Mouse (Mus musculus) megakaryocyte, adult 5-6 weeks (primary cell): ENCODE measurements around the gene Ngdn. TPM values are rescaled to one million over a fixed set of nuclear protein-coding genes. Genes with fewer than 3 reads are reported as not detected.
"Not testable (repeated sequence)": the region's sequence is repeated elsewhere in the genome, so short reads cannot be mapped to it uniquely, and the experiment has no call there.

Experiments used
- ATAC-seq: 2 replicates; pipeline ENCODE4 v1.8.0; 2016; ENCODE audit warnings: mild to moderate bottlenecking, inconsistent platforms; ENCODE audit not compliant: poor library complexity, severe bottlenecking
- total RNA-seq, 2 experiments: library from RNA; stranded (forward) in 1 of 2; stranded (reverse) in 1 of 2; fragments of 153-499, 151-499 nt in 1 of 2; fragments of 221-1000, 200-1000 nt in 1 of 2; gene quantifications; 2 replicates each; pipeline versions ENCODE4 v1.2.3 to v1.2.4; 2015 to 2017

Ngdn gene
- total RNA-seq, 2 experiments from 2014 or later: 52.7 to 56.9 TPM

DNA sequence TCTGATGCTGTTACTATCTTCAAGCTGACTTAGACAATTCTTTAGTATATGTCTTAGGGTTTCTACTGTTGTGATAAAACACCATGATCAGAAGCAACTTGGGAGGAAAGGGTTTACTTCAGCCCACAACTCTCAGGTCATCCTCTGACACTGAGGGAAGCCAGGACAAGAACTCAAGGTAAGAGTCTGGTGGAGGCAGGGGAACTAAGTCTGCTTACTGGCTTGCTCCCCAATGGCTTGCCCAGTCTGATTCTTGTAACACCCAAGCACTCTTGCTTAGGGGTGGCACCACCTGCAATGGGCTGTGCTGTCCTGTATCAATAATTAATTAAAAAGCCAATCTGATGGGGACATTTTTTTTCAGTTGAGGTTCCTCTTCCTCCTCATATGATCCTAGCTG is 16.6 kb upstream of the Ngdn start:
- no peak for ATAC-seq

DNA sequence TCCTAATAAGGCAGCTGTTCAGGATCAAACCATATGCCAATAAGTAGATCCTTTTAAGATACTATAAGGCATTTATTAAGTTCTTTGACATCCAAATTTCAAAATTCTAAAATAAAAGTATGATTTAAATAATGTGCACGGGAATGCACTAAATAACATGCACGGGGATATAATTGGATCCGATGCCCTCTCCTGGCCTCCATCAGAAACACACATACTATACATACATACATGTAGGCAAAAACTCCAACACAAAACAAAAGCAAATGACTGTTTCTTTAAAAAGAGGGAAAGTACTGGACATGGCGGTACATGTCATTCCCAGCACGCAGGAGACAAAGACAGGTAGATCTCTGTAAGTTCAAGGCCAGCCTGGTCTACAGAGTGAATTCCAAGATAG is 15.4 kb upstream of the Ngdn start:
- ATAC-seq: not testable (repeated sequence)

DNA sequence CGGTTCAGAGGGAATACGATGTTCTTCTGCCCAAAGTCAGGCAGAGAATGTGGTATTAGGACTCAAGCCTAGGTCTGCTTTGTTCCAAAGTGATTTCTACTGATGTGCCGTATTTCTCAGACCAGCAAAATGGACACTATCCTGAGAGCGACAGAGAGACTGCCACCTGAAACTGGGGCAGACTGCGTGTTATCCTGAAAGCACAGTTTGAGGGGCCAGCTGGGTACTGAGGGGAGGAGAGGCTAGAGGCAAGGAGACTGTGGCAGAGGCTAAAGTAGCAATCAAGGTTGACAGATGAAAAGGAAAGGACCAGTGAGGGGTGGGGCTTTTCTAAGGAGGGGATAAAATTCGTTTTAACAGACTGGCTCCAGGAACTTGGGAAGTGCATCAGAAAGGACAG is 14.4 kb upstream of the Ngdn start:
- no peak for ATAC-seq

DNA sequence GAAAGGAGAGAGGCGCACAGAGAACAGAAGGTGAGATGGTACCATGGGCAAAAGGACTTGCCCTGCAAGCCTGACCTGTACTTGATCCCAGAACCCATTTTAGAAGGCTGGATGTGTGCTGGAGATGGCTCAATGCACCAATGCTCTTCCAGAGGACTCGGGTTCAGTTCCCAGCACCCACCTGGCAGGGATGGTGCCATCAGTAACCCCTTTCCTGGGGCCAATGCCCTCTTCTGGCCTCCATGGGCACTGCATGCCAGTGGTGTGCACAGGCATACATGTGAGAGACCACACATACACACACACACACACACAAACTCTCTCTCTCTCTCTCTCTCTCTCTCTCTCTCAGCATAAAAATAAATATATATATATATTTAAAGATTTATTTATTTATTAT is 13.8 kb upstream of the Ngdn start:
- ATAC-seq: no peak

DNA sequence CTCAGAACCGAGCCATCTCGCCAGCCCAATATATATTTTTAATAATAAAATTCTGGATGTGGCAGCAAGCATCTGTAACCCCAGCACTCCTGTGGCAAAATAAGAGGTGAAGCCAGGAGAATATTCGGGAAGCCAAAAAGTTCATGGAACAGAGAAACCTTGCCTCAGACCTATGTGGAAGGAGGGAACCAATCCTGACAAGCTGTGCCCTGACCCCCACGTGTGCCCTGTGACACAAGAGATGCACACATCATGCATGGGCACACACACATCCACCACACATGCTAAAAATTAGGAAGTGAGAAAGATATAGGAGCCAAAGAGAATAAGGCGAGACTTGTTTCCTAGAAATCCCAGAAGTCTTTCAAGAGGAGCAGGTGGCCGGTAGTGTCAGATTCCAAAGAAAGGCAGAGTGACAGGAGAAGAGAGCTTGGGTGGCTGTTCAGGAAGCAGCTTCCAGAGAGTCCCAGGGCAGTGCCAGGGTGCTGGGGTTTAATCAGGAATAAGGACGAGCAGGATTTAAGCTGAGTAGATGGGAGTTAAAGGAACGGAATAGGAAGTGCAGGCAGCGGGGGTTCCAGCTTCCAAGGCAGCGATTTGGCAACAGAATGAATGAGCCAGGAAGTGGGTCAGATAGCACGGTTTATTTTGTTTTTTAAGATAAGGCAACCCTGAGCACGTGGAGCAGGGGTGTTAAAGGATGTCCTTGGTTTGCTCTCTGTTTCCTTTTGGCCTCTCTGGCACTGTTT is 13.1 kb upstream of the Ngdn start:
- no peak for ATAC-seq

DNA sequence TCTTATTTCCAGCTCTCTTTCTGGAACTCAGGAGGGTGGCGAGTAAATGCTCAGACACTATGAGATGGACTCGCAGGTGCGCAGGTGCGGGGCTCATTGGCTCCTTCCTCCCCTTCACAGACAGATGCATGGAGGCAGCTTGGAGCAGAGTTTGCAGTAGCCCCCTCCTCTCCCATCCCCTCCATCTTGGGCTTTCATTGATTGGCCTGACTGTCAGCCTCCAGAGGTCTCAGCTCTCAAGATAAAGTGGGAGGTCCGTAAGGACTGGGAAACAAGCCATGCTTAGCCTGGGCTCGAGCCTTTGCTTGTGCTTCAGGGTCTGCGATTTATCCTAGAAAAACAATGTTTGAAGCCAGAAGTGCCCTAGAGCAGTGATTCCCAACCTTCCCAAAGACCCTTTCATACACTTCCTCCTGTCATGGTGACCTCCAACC is 12.6 kb upstream of the Ngdn start:
- no peak for ATAC-seq

DNA sequence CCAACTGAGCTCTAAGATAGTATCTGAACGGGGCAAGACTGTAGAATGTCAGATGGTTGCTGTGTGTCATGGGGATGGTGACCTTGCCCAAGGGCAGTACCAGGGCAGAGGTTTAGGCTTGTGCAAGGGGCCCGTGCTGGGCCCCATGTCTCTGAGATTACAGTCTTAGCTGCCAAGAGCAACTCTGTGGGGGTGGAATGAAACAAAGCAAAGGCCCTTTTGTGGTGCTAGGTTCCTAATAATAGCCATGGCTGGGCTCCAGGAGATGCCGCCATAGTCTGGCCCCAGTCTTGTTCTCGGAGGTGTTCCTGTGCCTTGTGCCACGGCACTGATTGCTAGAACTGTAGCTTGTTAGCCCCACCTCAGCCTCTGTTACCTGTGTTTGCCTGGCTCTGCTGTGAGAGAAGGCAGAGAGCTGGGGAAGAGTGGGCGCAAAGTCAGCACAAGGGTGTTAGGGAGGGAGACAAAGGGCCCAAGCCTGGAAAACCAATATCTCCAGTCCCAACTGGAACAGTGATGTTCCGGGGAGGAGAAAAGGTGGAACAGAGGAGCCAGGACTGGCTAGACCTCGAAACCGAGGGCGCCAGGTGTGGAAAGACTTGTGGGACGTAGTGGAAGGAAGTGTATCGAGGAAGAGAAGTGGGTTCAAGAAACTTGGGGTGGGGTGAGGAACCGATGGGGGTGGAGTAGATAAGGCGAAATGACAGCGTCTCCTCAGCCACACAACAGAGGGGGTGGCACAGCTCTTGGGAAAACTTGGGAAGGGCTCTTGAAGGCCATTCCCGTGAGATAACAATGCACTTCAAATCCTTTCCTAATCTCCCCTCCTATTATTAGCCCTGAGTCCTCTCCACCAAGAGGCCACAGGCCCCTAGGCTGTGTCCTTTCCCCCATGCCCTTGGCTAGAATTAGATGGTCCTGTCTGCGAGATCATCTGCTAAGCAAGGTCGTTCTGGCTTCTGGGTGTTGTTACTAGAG is 11.1 kb upstream of the Ngdn start:
- peak; percentile 61 for ATAC-seq

DNA sequence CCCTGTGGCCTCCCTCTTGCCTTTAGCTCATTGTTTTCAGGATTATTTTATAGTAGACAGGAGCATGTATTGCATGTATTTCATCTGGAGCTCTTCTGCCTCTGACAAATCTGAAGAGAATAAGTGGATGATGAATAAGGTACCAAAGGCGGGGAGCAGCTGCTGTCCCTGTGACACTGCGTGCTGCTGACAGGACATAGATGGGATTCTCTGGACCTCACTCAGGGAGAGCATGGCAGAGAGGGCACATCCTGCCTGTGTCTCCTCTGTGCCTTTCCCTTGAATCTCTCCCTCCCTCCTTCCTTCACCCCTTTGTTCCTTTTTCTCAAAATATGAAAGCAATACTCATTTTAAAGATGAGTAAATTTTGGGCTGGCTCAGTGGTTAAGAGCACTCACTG is 9.7 kb upstream of the Ngdn start:
- no peak for ATAC-seq

DNA sequence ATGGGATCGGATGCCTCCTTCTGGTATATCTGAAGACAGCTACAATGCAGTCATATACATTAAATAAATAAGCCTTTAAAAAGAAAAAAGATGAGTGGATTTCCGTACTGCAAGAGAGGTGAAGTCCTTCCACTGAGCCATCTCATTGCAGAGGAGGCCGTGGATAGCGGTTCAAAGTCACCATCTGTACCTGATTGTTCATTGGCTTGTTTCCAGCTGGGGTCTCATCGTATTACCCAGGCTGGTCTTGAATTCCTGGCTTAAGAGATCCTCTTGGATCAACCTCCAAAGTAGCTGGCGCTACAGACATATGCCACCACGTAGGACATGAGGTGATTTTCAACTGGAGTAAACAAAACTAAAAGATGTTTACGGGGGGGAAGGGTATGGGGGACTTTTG is 9.3 kb upstream of the Ngdn start:
- ATAC-seq: no peak

DNA sequence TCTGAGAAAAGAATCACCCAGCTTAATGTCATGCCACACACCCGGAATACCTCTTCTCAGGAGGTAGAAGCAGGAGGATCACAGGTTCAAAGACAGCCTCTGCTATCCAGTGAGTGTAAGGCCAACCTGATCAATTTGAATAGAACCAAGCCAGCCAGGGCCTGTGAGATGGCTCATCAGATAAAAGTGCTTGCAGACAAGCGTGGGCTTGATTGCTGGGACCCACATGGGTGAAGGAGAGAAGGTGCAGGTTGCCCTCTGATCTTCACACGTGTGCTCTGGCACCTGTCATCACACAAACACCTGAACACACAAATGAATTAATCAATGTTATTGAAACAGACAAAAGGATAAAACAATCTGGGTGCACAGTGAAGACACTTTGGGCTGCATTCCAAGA is 8.7 kb upstream of the Ngdn start:
- no peak for ATAC-seq

DNA sequence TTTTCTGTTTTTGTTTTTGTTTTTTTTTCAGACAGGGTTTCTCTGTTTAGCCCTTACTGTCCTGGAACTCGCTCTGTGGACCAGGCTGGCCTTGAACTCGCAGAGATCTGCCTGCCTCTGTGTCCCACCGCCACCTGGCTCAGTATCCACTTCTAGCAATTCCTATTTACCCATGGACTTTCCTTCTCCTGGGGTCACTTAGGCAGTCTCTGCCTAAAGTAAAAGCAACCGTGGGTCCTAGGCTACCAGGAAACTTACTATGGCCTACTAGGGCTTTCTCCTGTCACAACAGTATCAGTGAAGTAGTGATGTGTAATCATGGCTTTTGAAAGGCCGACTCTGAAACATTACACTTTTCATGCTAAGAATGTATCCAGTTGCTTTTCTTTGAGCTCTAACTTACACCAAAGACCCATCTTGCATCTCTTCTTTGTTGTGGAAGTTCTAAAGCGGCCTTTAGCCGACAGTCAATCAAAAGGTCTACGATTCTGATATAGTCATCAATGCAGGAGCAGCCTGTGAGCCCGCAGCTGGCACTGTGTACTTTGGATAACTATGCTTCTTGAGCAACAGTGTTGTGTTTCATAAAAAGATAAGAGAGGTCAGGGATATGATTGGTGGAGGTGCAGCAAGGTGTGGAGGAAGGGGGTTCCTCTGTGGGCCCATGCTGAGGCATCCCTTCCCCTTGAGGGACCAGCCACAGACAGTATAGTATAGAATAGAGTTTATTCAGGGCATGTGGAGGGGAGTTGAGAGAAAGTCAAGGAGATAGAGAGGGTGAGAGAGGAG is 7.9 kb upstream of the Ngdn start:
- no peak for ATAC-seq

DNA sequence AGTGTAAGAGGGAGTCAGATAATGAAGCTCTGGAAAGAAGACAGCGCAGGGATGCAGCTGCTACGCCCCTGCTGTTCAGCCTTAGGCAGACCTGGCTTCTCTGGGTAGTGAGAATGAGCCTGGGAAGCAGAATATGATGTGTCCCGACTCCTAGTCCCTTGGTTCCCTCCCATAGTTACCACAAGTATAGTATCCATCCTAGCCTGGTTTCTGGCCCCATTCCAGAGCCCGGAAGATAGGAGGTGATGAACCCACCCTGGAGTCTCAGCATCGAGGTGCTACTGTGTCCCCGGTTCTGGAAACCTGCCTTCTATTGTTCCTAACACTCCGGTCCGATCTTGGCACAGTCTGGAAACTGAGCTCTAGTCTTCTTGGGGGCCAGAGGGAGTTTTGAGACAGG is 6.8 kb upstream of the Ngdn start:
- no peak for ATAC-seq

DNA sequence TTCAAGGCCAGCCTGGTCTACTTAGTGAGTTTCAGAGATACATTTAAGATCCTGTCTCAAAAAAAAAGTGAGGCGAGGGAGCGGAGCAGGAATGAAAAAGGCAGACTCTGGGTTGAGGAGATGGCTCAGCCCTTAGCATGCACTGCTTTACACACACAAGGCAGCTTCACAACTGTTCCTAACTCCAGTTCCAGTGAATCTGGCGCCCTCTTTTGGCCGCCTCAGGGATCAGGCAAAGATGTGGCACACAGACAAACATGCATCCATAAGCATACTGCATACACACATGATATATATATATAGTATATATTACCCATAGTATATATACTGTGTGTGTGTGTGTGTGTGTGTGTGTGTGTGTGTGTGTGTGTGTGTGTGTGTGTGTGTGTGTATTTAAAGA is 4.1 kb upstream of the Ngdn start:
- ATAC-seq: no peak

DNA sequence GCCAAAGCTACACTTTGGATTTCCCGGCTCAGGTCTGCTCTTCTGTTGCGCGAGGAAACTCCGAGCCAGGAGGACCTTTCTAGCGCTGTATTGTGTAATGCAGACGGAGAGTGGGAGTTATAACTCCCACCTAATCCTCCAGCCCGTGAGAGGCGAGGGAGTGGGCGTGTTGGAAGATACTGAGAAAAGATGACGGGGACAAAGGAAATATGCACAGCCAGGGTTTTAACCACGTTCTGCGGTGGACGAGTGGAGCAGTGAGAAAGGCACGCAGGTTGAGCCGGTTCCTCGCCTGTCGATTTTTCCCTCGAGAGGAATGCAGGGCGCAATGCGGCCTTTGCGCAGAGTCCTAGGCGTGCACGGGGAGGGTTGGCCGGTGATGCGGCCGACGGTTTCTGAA is 663 bp upstream of the Ngdn start:
- ATAC-seq: peak; percentile 25

DNA sequence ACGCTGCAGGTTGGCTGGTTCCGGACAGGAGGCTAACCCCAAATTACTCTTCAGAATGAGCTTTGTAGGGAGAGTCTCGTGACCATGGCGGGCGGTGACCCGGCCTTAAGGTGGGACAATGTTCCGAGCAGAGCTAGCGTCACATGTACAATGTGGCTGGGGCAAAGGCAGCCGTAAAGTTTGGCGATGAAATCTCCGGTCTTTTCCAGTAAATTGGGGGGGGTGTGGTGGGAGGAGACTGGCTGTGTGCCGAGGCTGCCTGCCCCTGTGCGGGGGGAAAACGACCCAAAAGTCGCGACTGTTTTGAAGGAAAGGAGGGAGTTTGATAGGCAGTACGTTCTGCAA is 485 bp downstream of the Ngdn start:
- no peak for ATAC-seq

DNA sequence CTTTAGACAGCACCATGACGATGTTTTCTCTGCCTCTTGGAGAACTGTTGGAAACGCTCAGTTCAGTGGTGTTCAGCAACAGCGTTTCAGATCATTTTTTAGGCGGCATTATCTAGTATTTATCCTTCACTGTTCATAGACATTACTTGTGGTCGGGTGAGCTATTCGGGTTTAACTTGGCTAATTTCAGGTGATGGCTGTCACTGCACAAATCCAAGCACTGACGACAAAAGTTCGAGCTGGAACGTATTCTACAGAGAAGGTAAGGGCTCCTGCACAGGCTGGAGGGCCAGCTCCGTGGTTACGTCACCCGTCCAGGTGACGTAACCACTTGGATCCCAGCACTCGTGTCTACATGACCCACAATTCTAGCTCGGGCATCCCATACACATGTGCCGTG is 1.6 kb downstream of the Ngdn start:
- no peak for ATAC-seq

DNA sequence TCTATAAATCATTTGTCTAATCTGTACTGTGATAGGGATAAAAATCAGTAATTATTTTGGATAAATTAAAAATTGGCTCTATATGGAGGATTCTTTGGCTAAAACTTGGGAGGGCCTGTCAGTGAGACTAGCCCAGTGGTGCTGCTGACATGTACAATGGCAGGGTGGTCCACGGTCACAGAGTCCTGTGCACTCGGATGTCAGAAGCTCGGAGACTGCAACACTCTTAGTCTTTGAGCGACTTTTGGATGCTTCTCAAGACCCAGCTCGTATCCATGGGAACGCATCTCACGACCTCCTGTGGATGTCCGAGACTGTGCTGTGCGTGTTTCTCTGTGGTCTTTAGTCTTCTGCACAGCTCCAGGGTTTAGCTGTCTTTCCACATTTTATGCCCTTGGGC is 5.1 kb downstream of the Ngdn start:
- no peak for ATAC-seq

DNA sequence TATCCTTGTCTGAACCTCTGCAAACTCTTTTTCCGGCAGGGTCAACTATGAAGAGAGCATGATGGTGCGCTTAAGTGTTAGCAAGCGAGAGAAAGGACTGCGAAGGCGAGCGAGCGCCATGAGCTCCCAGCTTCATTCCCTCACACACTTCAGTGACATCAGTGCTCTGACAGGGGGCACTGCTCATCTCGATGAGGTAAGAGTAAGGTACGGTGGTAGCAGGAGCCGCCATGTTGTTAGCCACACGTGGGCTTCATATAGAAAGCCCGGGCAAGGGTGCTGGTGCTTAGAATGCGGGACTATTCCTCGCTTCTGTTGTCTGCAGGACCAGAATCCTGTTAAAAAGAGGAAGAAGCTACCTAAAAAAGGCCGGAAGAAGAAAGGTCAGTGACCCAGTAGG is 7.8 kb downstream of the Ngdn start:
- no peak for ATAC-seq

DNA sequence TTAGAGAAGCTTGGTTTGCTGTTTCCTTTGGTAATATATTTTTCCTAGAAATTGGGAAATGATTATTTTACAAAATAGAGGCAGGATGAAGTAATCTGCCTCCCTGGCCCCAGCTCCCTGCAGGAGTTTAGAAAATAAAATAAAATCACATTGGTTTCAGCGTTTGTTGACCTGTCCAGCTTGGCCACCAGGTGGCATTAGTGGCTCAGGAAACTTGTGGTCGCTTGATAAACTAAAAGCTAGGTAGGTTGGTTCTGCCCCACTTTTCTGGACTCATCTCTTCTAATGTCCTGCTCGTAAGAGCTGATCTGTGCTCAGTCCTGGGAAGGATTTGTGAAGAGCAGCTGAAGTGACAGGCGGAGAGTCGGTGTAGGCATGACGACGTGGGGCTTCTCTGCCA is 9.0 kb downstream of the Ngdn start:
- peak; percentile 54 for ATAC-seq

DNA sequence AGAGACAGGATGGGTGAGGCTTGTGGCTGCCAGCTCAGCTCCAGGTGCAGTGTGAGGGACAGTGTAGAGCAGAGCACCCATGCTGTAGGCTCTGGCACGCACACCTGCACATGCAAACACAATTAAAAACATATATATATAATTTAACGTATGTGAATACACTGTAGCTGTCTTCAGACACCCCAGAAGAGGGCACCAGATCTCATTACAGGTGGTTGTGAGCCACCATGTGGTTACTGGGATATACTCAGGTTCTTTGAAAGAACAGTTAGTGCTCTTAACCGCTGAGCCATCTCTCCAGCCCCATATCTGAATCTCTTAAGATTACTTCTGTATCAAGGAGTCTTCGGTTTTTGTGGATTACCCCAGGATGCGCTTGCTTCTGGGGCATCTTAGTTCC is 10.3 kb downstream of the Ngdn start:
- ATAC-seq: no peak

DNA sequence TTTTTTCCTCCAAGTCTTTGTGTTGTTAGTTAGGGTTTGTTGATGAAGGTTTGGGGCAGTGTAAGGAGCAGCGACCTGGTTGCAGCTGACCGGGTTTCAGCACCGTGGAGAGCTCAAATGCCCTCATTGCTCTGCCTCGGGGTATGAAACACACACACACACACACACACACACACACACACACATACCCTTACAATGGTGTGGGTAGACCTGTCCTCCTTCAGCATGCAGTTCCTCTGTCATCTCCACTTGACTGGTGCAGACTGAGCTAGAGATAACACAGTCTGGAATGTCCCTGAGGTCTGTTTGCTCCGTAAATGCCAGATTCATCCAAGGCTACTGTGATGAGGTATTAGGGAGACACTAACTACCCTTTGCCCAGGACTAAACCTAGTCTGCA is 12.0 kb downstream of the Ngdn start:
- ATAC-seq: no peak
